Mouse (Mus musculus) embryonic facial prominence, embryonic 11.5 days (tissue): Measurements from ENCODE around the gene Igf1r. TPM values are rescaled to one million over a fixed set of nuclear protein-coding genes. Genes with fewer than 3 reads are reported as not detected.

ENCODE experiments used
- ATAC-seq: fragments of 200-750 bp; cut with Nextera tagmentation; replicated peaks from 2 replicates; pipeline ENCODE4 v1.8.0; 2017; ENCODE audit warnings: low read depth; ENCODE audit not compliant: insufficient number of reproducible peaks, low FRiP score, low TSS enrichment
- DNase-seq: peaks from one replicate; pipeline ENCODE4 v3.0.0-alpha.2; 2015; ENCODE audit warnings: low spot score
- H3K27ac ChIP-seq: fragments of 300-500 bp; sonication (generic); replicated peaks from 2 replicates; pipeline ENCODE4 v1.5.1; 2014; ENCODE audit warnings: mild to moderate bottlenecking, low read depth, low read length, control low read depth
- H3K27me3 ChIP-seq: fragments of 300-500 bp; sonication (generic); 2 replicates; pipeline ENCODE4 v1.6.1; 2014; ENCODE audit warnings: mild to moderate bottlenecking, low read length, moderate library complexity, mixed read lengths; ENCODE audit not compliant: control insufficient read depth, insufficient read depth
- H3K36me3 ChIP-seq: fragments of 300-500 bp; sonication (generic); replicated peaks from 2 replicates; pipeline ENCODE4 v1.6.1; 2014; ENCODE audit warnings: low read depth, mild to moderate bottlenecking, low read length, moderate library complexity, mixed read lengths; ENCODE audit not compliant: control insufficient read depth, insufficient read depth
- H3K4me1 ChIP-seq: fragments of 300-500 bp; sonication (generic); 2 replicates; pipeline ENCODE4 v1.6.1; 2014; ENCODE audit warnings: low read length, mixed read lengths; ENCODE audit not compliant: control insufficient read depth, insufficient read depth
- H3K4me2 ChIP-seq: fragments of 300-500 bp; sonication (generic); 2 replicates; pipeline ENCODE4 v1.6.1; 2014; ENCODE audit warnings: low read depth, mild to moderate bottlenecking, control low read depth, low read length, moderate library complexity
- H3K4me3 ChIP-seq: fragments of 300-500 bp; sonication (generic); 2 replicates; pipeline ENCODE4 v1.5.1; 2014; ENCODE audit warnings: low read depth, low read length, control low read depth
- H3K9ac ChIP-seq: fragments of 300-500 bp; sonication (generic); replicated peaks from 2 replicates; pipeline ENCODE4 v1.6.1; 2014; ENCODE audit warnings: mild to moderate bottlenecking, control low read depth, low read length
- H3K9me3 ChIP-seq: fragments of 300-500 bp; sonication (generic); replicated peaks from 2 replicates; pipeline ENCODE4 v1.6.1; 2016; ENCODE audit warnings: mild to moderate bottlenecking, low read length, inconsistent platforms, mixed read lengths; ENCODE audit not compliant: control insufficient read depth
- WGBS: fragments of 180-500 bp; shearing (Covaris S2); extraction: QIAGEN DNeasy Blood & Tissue Kit; methylation state at CpG from one replicate; pipeline ENCODE4 v1.1.7; 2014; 5-methylcytosine and 5-hydroxymethylcytosine counted together
- polyA plus RNA-seq: library from polyadenylated mRNA; unstranded; fragments of >200 nt; fragmentation: Nextera tagmentation; extraction: Ambion mirVana; gene quantifications from 2 replicates; pipeline ENCODE4 v1.2.1, GENCODE M21; 2014

Igf1r gene
- polyA plus RNA-seq, 1 experiment from 2014 or later = 19.4 TPM

DNA sequence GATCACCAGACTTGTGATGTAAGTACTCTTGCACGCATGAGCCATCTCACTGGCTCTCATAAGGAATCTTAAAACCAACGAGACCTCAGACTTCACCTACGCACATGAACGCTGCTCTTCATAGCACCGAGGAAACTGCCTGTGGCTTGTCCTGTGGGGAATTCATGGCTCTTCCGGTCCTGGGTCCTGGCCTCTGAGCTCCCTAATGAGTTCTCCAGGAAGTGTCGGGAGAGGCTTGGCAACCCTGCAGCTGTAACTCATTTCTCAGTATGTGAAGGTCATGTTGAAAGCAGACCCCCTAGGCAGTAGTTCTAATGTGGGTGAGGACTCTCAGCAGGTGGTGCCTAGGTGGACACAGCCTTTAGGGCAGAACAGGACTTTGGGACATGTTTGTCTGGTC is 229.4 kb downstream of the Igf1r start:
- Histone ChIP-seq H3K4me3 (no peak overlapping the region), H3K4me1 (no peaks in the 10 kb centered on the region), H3K36me3 (peaks cover 7% of the 10 kb centered on the region), H3K9ac (no peak overlapping the region), H3K27me3 (no peaks in the 10 kb centered on the region), H3K9me3 (no peaks in the 10 kb centered on the region), H3K4me2 (no peak overlapping the region), H3K27ac (no peak overlapping the region)
- DNase-seq (no peak), ATAC-seq (no peak)
- 64% methylated on average over 7 of the region's 7 CpGs for WGBS

DNA sequence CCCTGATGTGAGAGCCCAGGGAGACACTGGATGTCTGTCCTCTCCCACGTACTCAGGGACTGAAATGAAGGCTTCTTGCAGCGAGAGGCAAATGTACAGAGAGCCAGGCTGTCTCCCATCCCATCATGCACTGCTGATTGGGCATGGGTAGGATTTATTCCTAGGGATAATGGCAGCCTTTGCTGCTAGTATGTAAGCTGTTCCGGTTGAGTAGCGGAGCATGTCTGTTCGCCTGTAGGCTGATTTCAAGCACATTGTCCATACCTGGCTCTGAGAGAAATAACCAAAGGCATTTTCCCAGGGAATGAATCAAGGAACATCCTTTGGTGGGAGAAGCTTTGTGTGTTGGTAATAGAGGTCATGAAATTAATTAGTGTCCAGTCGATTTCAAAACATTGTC is 230.1 kb downstream of the Igf1r start:
- no peak overlapping the region for H3K4me3 ChIP-seq
- H3K27me3 ChIP-seq = no peaks in the 10 kb centered on the region
- no peak overlapping the region for H3K4me2 ChIP-seq
- H3K27ac ChIP-seq = no peak overlapping the region
- ATAC-seq = no peak
- no peaks in the 10 kb centered on the region for H3K9me3 ChIP-seq
- 82% methylated on average over 6 of the region's 6 CpGs for WGBS
- peaks cover 7% of the 10 kb centered on the region for H3K36me3 ChIP-seq
- no peaks in the 10 kb centered on the region for H3K4me1 ChIP-seq
- H3K9ac ChIP-seq = no peak overlapping the region
- DNase-seq = no peak

DNA sequence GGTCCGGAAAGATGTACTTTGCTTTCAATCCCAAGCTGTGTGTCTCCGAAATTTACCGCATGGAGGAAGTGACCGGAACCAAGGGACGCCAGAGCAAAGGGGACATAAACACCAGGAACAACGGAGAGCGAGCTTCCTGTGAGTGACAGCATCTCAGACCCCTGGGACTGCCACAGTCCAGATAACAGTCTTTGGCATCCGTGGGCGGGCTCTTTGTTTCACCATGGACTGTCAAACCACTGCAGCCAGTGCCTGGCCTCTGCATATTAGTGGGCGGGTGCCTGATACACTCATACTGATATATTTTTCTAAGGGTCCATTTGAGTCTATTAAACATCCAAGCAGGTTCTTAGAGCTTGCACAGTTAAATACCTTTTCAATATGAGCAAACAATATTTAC is 230.8 kb downstream of the Igf1r start:
- no peak overlapping the region for H3K4me3 ChIP-seq
- H3K9ac ChIP-seq = no peak overlapping the region
- H3K27ac ChIP-seq = no peak overlapping the region
- no peaks in the 10 kb centered on the region for H3K27me3 ChIP-seq
- no peaks in the 10 kb centered on the region for H3K9me3 ChIP-seq
- peaks cover 7% of the 10 kb centered on the region for H3K36me3 ChIP-seq
- ATAC-seq = no peak; the same call in 1 of the 2 replicates
- 80% methylated on average over 10 of the region's 10 CpGs for WGBS
- no peak for DNase-seq
- H3K4me2 ChIP-seq = no peak overlapping the region
- no peaks in the 10 kb centered on the region for H3K4me1 ChIP-seq

DNA sequence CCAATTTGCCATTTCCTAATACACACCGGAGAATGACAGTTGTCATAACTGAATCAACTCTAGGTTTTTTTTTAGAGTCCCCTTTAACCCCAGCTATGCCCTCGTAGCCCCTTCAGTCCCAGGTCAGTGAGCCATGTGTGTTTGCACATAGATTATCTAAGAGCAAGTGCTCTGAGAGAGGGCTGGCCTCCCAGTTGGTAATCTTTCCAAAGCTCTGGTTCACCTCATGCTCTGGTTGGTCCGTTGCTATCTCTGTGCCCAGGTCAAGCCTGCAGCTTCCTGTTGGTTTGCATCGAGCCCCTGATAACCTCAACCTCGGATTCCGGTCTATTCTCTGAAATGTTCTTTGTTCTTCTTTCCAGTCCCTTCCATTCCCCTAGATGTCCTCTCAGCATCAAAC is 236.6 kb downstream of the Igf1r start:
- Histone ChIP-seq H3K27ac (no peak overlapping the region), H3K27me3 (no peaks in the 10 kb centered on the region), H3K4me1 (no peaks in the 10 kb centered on the region), H3K9ac (no peak overlapping the region), H3K9me3 (no peaks in the 10 kb centered on the region), H3K4me3 (no peak overlapping the region), H3K4me2 (no peak overlapping the region), H3K36me3 (peaks cover 15% of the 10 kb centered on the region)
- ATAC-seq (no peak), DNase-seq (no peak)
- 77% methylated on average over 6 of the region's 6 CpGs for WGBS

DNA sequence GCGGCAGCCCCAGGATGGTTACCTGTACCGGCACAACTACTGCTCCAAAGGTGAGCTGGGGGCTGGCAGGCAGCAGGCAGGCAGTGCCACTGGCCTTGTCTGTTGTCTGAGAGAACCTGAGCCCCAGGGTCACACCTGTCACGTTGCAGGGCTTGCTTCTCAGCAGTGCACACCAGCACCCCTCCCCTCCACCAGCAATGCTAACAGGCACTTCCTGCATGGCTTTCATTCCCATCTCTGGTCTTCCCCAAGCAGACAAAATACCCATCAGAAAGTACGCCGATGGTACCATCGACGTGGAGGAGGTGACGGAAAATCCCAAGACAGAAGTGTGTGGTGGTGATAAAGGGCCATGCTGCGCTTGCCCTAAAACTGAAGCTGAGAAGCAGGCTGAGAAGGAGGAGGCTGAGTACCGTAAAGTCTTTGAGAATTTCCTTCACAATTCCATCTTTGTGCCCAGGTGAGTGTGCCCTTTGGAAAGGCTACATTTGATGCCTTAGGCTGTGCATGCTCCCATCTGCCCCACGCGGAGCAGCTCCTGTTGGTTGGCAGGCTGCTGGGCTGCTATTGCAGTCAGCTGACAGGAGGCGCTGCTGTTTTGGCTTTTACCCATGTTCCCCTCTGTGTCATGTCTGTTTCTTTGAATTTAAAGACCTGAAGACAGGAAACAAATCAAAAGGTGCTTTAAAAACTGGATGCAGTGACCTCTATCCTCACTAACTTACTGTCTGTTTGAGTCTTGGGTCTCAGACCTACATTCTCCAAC is 237.2 kb downstream of the Igf1r start:
- H3K27me3 ChIP-seq = no peaks in the 10 kb centered on the region
- H3K9me3 ChIP-seq = no peaks in the 10 kb centered on the region
- H3K27ac ChIP-seq = no peak overlapping the region
- no peak overlapping the region for H3K4me3 ChIP-seq
- peaks cover 15% of the 10 kb centered on the region for H3K36me3 ChIP-seq
- H3K4me1 ChIP-seq = no peaks in the 10 kb centered on the region
- WGBS = 91% methylated on average over 13 of the region's 13 CpGs
- ATAC-seq (no peak), DNase-seq (no peak)
- no peak overlapping the region for H3K9ac ChIP-seq
- H3K4me2 ChIP-seq = no peak overlapping the region

DNA sequence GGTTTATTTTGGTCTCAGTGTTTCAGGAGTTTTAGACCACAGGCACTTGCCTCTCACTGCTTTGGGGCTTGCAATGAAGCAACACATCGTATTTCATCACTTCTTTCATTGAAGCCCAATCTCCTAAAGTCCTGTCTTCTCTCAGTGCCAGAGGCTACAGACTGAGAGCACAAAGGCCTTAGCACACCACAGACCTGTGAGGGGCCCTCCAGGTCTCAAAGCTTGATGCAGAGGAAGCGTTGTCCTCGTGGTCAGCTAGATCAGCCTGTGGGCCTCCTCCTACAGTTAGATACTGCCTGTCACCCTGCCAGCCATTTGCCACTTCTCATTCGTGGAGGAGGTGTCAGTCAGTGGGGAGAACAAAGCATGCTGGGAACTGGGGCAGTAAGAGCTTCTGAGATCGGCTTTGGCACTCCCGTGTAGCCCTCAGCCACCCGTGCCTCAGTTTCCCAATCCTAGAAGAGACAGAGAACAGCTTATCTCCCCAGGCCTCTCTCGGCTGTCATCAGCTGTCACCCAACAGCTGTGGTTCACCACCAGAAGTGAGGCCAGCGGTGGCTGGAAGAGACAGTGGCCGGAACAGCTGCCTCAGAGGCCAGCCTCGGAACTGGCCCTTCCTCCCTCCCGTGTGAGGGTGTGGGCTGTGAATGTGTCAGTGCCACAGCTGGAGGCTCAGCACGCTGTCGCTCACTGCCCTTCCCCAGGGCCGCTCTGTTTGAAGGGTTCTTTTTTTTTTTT is 241.5 kb downstream of the Igf1r start:
- DNase-seq (no peak), ATAC-seq (no peak)
- peaks cover 12% of the 10 kb centered on the region for H3K36me3 ChIP-seq
- 85% methylated on average over 15 of the region's 15 CpGs for WGBS
- no peaks in the 10 kb centered on the region for H3K27me3 ChIP-seq
- H3K27ac ChIP-seq = no peak overlapping the region
- H3K9me3 ChIP-seq = no peaks in the 10 kb centered on the region
- H3K4me1 ChIP-seq = no peaks in the 10 kb centered on the region
- H3K9ac ChIP-seq = no peak overlapping the region
- H3K4me3 ChIP-seq = no peak overlapping the region
- no peak overlapping the region for H3K4me2 ChIP-seq

DNA sequence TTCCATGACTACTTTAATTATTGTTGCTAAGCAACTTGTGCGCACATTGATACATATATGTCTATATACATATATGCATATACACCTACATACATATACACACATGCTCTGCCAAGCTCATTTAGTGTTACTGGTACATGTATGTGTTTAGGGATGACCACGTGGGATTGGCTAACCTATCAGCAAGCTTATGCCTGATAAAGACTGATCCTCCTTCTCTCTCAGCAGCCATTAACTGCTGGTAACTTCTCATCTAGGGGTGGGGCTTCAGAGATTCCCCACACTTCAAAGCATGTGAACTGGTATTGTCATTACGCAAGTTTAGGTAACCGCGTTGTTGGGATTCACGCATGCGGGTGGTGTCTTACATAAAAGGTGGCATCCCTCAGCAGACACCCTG is 247.0 kb downstream of the Igf1r start:
- no peak overlapping the region for H3K4me3 ChIP-seq
- no peak overlapping the region for H3K9ac ChIP-seq
- H3K27ac ChIP-seq = no peak overlapping the region
- ATAC-seq (no peak), DNase-seq (no peak)
- H3K9me3 ChIP-seq = no peaks in the 10 kb centered on the region
- no peak overlapping the region for H3K4me2 ChIP-seq
- 95% methylated on average over 7 of the region's 7 CpGs for WGBS
- no peaks in the 10 kb centered on the region for H3K27me3 ChIP-seq
- H3K36me3 ChIP-seq = no peaks in the 10 kb centered on the region; the same call in none of the 2 replicates
- no peaks in the 10 kb centered on the region for H3K4me1 ChIP-seq

DNA sequence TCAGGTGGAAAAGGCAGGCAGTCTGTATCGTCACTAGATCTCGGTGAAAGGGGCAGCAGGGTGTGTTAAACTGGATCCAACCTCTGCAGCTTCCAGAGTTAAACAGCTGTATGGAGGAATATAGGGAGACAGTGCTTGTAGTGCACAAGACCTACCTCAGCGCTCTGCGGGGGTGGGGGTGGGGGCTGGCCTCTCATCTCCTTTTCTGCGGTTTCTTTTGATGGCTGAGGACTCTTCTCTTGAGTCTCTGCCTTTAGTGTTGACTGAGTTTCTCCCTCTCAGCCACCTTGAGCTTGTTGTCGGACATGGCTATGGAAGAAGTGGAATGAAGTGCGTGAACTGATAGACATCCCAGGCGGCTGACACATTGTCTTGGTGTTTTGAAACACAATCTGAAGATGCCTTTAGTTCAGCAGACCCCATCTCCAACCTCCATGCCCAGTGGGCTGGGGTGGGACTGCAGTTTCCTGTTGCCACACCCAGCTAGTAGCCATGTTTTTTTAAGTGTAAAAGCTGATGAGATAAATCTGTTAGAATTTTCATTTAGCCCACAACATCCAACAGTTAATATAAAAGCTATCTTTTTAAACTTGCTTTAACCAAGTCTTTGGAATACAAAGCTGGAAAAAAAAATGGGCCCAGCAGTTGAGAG is 253.3 kb downstream of the Igf1r start:
- Histone ChIP-seq H3K9ac (no peak overlapping the region), H3K4me2 (no peak overlapping the region), H3K36me3 (peaks cover 2% of the 10 kb centered on the region), H3K27ac (no peak overlapping the region), H3K4me1 (no peaks in the 10 kb centered on the region), H3K9me3 (no peaks in the 10 kb centered on the region), H3K4me3 (no peak overlapping the region), H3K27me3 (no peaks in the 10 kb centered on the region)
- DNase-seq (no peak), ATAC-seq (no peak)
- 93% methylated on average over 8 of the region's 8 CpGs for WGBS
